Mouse (Mus musculus): ENCODE data around the gene Rpl35a. TPM values are rescaled to one million over a fixed set of nuclear protein-coding genes. Genes with fewer than 3 reads are reported as not detected.
"Not testable (repeated sequence)": the region's sequence is repeated elsewhere in the genome, so short reads cannot be mapped to it uniquely, and the experiment has no call there.

Gene Rpl35a
- total RNA-seq (2021), result 492 and 649 TPM in 2 replicates
- long read RNA-seq, transcript Rpl35a-205 (5 exons, 510 nt), result major isoform, 44 of 73 reads
- long read RNA-seq, transcript Rpl35a-202 (4 exons, 518 nt), result minor isoform, 8 of 73 reads
- long read RNA-seq, transcript Rpl35a-204 (5 exons, 500 nt), result minor isoform, 6 of 73 reads
- long read RNA-seq, transcript Rpl35a-201 (5 exons, 491 nt), result minor isoform, 8 of 73 reads
- long read RNA-seq, partial matches to known transcripts, result 3 of 73 reads
- long read RNA-seq, other reads (novel, unspliced or antisense), result 1 of 73 reads

GRCm38 (mm10) chr16:33056095-33056785 is at the start of gene Rpl35a, which contains the start of gene Iqcg:
TSS of gene Rpl35a (plus strand) at chr16:33056453.
TSS of gene Iqcg (minus strand) at chr16:33056218.
- DNase-seq, result peak; percentile 88

GRCm38 (mm10) chr16:33006888-33007287 is 49.4 kb upstream of the Rpl35a start:
- DNase-seq, result no peak

- no peak for DNase-seq
Measured at GRCm38 (mm10) chr16:33007436-33007835, 48.8 kb upstream of the Rpl35a start.

- DNase-seq, result no peak
Measured at GRCm38 (mm10) chr16:33010166-33010565, 46.1 kb upstream of the Rpl35a start.

GRCm38 (mm10) chr16:33013801-33014200 is 42.5 kb upstream of the Rpl35a start:
- no peak for DNase-seq

GRCm38 (mm10) chr16:33014921-33015320 is 41.3 kb upstream of the Rpl35a start:
- DNase-seq, result no peak

- no peak for DNase-seq
Measured at GRCm38 (mm10) chr16:33015396-33015907, 40.8 kb upstream of the Rpl35a start.

GRCm38 (mm10) chr16:33015986-33016385 is 40.3 kb upstream of the Rpl35a start:
- no peak for DNase-seq

GRCm38 (mm10) chr16:33017677-33018349 is 38.4 kb upstream of the Rpl35a start:
- no peak for DNase-seq

GRCm38 (mm10) chr16:33019117-33019770 is 37.0 kb upstream of the Rpl35a start:
- DNase-seq, result peak; percentile 61

GRCm38 (mm10) chr16:33021381-33021780 is 34.9 kb upstream of the Rpl35a start:
- no peak for DNase-seq

- DNase-seq, result peak; percentile 86
Measured at GRCm38 (mm10) chr16:33023750-33024149, 32.5 kb upstream of the Rpl35a start.

GRCm38 (mm10) chr16:33024456-33025104 is 31.7 kb upstream of the Rpl35a start:
- no peak for DNase-seq

GRCm38 (mm10) chr16:33026357-33026756 is 29.9 kb upstream of the Rpl35a start:
- DNase-seq, result no peak

- no peak for DNase-seq
Measured at GRCm38 (mm10) chr16:33036006-33036405, 20.2 kb upstream of the Rpl35a start.

GRCm38 (mm10) chr16:33042682-33043081 is 13.6 kb upstream of the Rpl35a start:
- no peak for DNase-seq

- no peak for DNase-seq
Measured at GRCm38 (mm10) chr16:33043268-33043667, 13.0 kb upstream of the Rpl35a start.

GRCm38 (mm10) chr16:33048004-33048403 is 8.2 kb upstream of the Rpl35a start:
- no peak for DNase-seq

GRCm38 (mm10) chr16:33048686-33049085 is 7.6 kb upstream of the Rpl35a start:
- DNase-seq, result no peak

- no peak for DNase-seq
Measured at GRCm38 (mm10) chr16:33049809-33050208, 6.4 kb upstream of the Rpl35a start.

- DNase-seq, result no peak
Measured at GRCm38 (mm10) chr16:33053141-33053540, 3.1 kb upstream of the Rpl35a start.

GRCm38 (mm10) chr16:33054927-33055326 is 1.3 kb upstream of the Rpl35a start:
- DNase-seq, result not testable (repeated sequence)

Measured in adrenal gland, postnatal 25 days (tissue).